Mouse (Mus musculus) embryonic facial prominence, embryonic 14.5 days (tissue): ENCODE data around the gene Sctr. TPM values are rescaled to one million over a fixed set of nuclear protein-coding genes. Genes with fewer than 3 reads are reported as not detected.

Source experiments
- ATAC-seq: fragments of 200-750 bp; cut with Nextera tagmentation; 2 replicates; pipeline ENCODE4 v1.8.0; 2017; ENCODE audit warnings: low read depth, moderate number of reproducible peaks, moderate TSS enrichment
- DNase-seq: peaks from one replicate; pipeline ENCODE4 v3.0.0-alpha.2; 2015; ENCODE audit warnings: low spot score
- H3K27ac ChIP-seq: fragments of 300-500 bp; sonication (generic); replicated peaks from 2 replicates; pipeline ENCODE4 v1.5.1; 2014; ENCODE audit warnings: low read depth, mild to moderate bottlenecking, low read length, moderate library complexity
- H3K27me3 ChIP-seq: fragments of 300-500 bp; sonication (generic); replicated peaks from 2 replicates; pipeline ENCODE4 v1.6.1; 2014; ENCODE audit warnings: low read length; ENCODE audit not compliant: control insufficient read depth, insufficient read depth
- H3K36me3 ChIP-seq: fragments of 300-500 bp; sonication (generic); 2 replicates; pipeline ENCODE4 v1.6.1; 2014; ENCODE audit warnings: low read length, mixed read lengths; ENCODE audit not compliant: control insufficient read depth, insufficient read depth
- H3K4me1 ChIP-seq: fragments of 300-500 bp; sonication (generic); 2 replicates; pipeline ENCODE4 v1.6.1; 2014; ENCODE audit warnings: antibody characterized with exemption, low read length; ENCODE audit not compliant: control insufficient read depth, insufficient read depth
- H3K4me2 ChIP-seq: fragments of 300-500 bp; sonication (generic); 2 replicates; pipeline ENCODE4 v1.6.1; 2014; ENCODE audit warnings: low read depth, mild to moderate bottlenecking, low read length, moderate library complexity, mixed read lengths
- H3K4me3 ChIP-seq: fragments of 300-500 bp; sonication (generic); 2 replicates; pipeline ENCODE4 v1.5.1; 2014; ENCODE audit warnings: low read depth, mild to moderate bottlenecking, low read length
- H3K9ac ChIP-seq: fragments of 300-500 bp; sonication (generic); 2 replicates; pipeline ENCODE4 v1.6.1; 2014; ENCODE audit warnings: low read depth, mild to moderate bottlenecking, low read length, moderate library complexity, mixed read lengths
- H3K9me3 ChIP-seq: fragments of 300-500 bp; sonication (generic); 2 replicates; pipeline ENCODE4 v1.6.1; 2016; ENCODE audit warnings: low read length; ENCODE audit not compliant: control insufficient read depth
- WGBS: fragments of 180-500 bp; shearing (Covaris S2); extraction: QIAGEN DNeasy Blood & Tissue Kit; methylation state at CpG from one replicate; pipeline ENCODE4 v1.1.7; 2014; 5-methylcytosine and 5-hydroxymethylcytosine counted together
- polyA plus RNA-seq: library from polyadenylated mRNA; unstranded; fragments of >200 nt; fragmentation: Nextera tagmentation; extraction: Ambion mirVana; gene quantifications from 2 replicates; pipeline ENCODE4 v1.2.1, GENCODE M21; 2014

Sctr gene
- polyA plus RNA-seq, 1 experiment from 2014 or later = 0.39 TPM

DNA sequence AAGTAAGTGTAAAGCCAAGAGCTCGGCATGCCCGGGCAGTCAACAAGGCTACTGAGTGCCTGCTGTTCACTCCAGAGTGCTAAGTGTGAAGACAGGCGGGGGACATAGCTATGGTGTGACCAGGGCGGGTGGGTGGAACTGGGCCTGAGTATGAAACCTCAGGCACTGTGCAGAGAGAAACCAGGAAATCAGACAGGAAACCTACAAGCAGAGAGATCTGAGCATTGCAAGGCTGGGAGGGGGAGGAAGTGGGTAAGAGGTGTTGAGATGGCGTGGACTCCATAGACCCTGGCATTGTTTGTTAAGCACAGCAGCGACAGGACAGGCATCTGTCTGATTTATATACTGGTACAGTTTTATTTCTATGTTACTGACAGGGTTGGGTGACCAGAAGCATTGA is 48.8 kb downstream of the Sctr start:
- no peak for ATAC-seq
- WGBS = 77% methylated on average over 6 of the region's 6 CpGs

DNA sequence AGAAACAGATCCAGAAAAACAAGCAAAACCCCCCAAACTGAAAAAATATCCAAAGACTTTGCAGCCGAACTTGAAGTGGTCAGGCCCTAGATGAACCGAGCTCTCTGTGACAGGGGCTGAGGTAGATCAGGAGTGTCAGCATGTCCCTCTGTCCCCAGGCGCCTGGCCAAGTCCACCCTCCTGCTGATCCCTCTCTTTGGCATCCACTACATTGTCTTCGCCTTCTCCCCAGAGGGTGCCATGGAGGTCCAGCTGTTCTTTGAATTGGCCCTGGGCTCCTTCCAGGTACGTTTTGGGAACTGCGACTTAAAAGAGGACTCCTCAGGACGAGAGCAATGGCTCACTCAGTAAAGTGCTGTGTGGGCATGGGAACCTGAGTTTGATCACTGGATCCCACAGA is 49.5 kb downstream of the Sctr start:
- ATAC-seq (no peak), DNase-seq (no peak)
- Histone ChIP-seq H3K4me2 (no peak overlapping the region), H3K9ac (no peak overlapping the region), H3K27ac (no peak overlapping the region), H3K27me3 (no peaks in the 10 kb centered on the region), H3K4me1 (peaks cover 6% of the 10 kb centered on the region), H3K9me3 (no peaks in the 10 kb centered on the region), H3K4me3 (no peak overlapping the region), H3K36me3 (no peaks in the 10 kb centered on the region)
- WGBS = 62% methylated on average over 7 of the region's 7 CpGs

More for the DNA sequence above, 48.8 kb downstream of the Sctr start:
- Histone ChIP-seq H3K9ac (no peak overlapping the region), H3K4me1 (peaks cover 6% of the 10 kb centered on the region), H3K4me3 (no peak overlapping the region), H3K27ac (no peak overlapping the region), H3K9me3 (no peaks in the 10 kb centered on the region), H3K27me3 (no peaks in the 10 kb centered on the region), H3K4me2 (no peak overlapping the region), H3K36me3 (no peaks in the 10 kb centered on the region)
- DNase-seq = no peak

DNA sequence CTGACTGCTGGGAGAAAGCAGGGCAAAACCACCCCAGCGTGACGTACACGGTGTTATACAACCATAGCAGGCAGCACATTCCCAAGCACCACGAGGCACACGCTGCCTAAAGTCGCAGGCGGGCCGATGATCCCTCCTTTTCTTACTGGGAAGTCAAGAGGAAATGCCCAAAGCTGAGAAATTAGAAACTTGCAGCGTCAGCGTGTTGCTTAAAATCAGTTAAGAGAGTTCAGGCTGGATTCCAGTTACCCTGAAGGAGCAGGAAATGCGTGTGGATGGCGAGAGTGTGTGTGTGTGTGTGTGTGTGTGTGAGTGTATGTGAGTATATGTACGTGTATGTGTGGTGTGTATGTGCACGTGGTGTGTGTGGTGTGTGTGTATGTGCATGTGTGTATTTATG is 50.4 kb downstream of the Sctr start:
- H3K27me3 ChIP-seq = no peaks in the 10 kb centered on the region
- peak; percentile 50; the same call in 1 of the 2 replicates for ATAC-seq
- 38% methylated on average over 14 of the region's 14 CpGs for WGBS
- no peaks in the 10 kb centered on the region for H3K36me3 ChIP-seq
- H3K4me1 ChIP-seq = peaks cover 6% of the 10 kb centered on the region
- no peaks in the 10 kb centered on the region for H3K9me3 ChIP-seq
- H3K27ac ChIP-seq = no peak overlapping the region
- no peak overlapping the region for H3K9ac ChIP-seq
- no peak overlapping the region for H3K4me3 ChIP-seq
- DNase-seq = peak; percentile 86
- H3K4me2 ChIP-seq = no peak overlapping the region

DNA sequence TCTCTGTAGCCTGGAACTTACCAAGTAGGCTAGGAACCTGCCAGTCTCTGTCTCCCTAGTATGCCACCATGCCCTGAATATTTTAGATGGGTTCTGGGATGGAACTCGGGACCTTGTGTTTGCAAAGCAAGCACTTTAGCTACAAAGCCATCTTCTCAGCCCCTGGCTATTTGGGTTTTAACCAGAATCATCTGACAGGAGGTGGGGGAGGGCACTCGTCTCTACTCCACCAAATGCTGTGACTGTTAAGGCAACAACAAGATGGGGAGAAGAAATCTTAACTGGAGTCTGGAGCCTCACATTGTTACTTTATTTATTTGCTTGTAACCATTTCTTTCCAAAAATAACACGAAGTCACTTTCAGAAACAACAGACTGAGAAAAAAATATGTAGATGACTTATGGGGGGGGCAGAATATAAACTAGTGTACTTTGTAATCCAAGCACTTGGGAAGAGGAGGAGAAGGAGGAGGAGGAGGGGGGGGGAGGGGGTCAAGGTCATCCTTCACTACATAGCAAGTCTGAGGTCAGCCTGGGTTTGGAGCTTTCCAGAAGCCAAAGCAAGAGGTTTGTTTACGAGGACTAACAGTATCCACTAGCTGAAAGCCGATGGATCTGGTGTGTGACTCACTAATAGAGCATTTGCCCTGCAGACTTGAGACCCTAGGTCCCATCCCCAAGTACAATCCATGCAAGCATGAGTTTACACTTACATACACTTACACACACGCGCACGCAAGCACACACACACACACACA is 51.2 kb downstream of the Sctr start:
- no peak for ATAC-seq
- Histone ChIP-seq H3K9me3 (no peaks in the 10 kb centered on the region), H3K27ac (no peak overlapping the region), H3K4me1 (peaks cover 6% of the 10 kb centered on the region), H3K4me3 (no peak overlapping the region), H3K36me3 (no peaks in the 10 kb centered on the region), H3K4me2 (no peak overlapping the region), H3K27me3 (no peaks in the 10 kb centered on the region), H3K9ac (no peak overlapping the region)
- WGBS = 56% methylated on average over 8 of the region's 8 CpGs
- DNase-seq = no peak

DNA sequence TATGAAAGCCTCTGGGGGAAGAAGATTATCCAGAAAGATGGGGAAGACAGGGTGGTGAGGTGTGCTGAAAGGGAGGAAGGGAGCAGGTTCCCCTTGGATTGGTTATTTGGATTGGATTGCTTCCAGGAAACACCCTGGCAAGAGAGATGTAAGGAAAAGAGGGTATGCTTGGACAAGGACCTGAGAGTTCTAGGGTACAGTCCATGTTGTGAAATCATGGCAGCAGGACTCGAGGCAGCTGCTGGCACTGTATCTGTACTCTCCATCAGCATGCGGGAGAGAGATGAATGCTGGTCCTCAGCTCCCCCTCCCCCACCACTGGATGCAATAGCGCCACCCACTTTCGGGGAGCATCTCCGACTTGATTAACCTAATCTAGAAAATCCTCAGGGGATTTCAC is 54.0 kb downstream of the Sctr start:
- H3K36me3 ChIP-seq = no peaks in the 10 kb centered on the region
- ATAC-seq = no peak
- no peak overlapping the region for H3K4me2 ChIP-seq
- H3K9me3 ChIP-seq = no peaks in the 10 kb centered on the region
- H3K4me1 ChIP-seq = peaks cover 6% of the 10 kb centered on the region
- DNase-seq = no peak
- no peak overlapping the region for H3K9ac ChIP-seq
- H3K27ac ChIP-seq = no peak overlapping the region
- no peaks in the 10 kb centered on the region for H3K27me3 ChIP-seq
- WGBS = 60% methylated on average over 5 of the region's 5 CpGs
- H3K4me3 ChIP-seq = no peak overlapping the region

DNA sequence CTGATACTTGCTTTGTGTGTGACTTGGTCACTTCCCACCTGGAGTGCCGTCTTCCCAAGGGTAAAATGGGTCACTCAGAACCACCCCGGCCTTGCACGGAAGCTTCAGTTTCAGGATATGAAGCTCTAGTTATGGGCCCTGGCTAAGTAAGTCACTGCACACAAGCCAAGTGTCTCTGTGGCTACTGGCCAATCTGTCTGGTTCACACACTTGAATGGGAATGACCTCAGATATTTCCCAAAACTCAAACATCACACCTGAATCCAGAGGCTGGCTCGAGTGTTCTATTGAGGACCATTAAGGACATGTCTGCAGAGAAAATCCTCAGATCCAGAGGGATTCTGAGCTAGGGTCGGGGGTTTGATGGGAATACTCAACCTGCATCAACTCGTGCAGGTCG is 55.5 kb downstream of the Sctr start:
- H3K27me3 ChIP-seq = no peaks in the 10 kb centered on the region
- no peak overlapping the region for H3K4me3 ChIP-seq
- whole genome bisulfite sequencing = 90% methylated on average over 7 of the region's 7 CpGs
- H3K36me3 ChIP-seq = no peaks in the 10 kb centered on the region
- H3K9ac ChIP-seq = no peak overlapping the region
- ATAC-seq (no peak), DNase-seq (no peak)
- peaks cover 5% of the 10 kb centered on the region for H3K4me1 ChIP-seq
- H3K27ac ChIP-seq = no peak overlapping the region
- no peak overlapping the region for H3K4me2 ChIP-seq
- H3K9me3 ChIP-seq = no peaks in the 10 kb centered on the region

DNA sequence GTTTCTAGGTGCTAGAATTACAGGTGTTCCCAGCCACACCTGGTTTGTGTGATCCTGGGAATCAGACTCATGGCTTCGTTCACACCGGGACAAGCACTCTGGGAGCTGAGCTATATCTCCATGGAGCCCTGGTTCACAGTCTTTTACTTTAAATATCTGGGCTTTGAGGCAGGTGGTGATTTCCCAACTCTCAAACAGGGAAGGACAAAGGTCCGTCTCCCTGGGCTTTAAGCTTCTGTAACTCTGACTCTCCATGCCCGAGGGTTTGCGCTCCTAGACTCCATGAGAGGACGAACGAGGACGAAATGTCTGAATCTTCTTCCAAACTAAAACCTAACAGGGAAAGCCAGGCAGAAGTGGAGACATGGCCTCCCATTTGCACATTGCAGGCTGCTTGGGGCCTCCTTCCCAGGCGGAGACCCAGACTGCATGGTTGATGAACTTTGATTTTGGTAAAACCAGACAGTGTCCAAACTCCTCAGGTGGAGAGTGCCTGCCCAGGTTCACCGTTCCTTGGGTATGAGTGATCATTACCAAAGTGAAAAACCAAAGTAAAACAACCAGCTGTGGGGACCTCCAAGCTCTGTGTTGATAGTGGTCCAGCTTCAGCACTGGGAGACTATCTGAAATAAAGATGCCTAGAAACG is 57.5 kb downstream of the Sctr start:
- Histone ChIP-seq H3K9ac (no peak overlapping the region), H3K27me3 (no peaks in the 10 kb centered on the region), H3K27ac (no peak overlapping the region), H3K4me3 (no peak overlapping the region), H3K36me3 (no peaks in the 10 kb centered on the region), H3K9me3 (no peaks in the 10 kb centered on the region), H3K4me1 (no peaks in the 10 kb centered on the region), H3K4me2 (no peak overlapping the region)
- 90% methylated on average over 11 of the region's 11 CpGs for WGBS
- ATAC-seq = no peak
- no peak for DNase-seq

DNA sequence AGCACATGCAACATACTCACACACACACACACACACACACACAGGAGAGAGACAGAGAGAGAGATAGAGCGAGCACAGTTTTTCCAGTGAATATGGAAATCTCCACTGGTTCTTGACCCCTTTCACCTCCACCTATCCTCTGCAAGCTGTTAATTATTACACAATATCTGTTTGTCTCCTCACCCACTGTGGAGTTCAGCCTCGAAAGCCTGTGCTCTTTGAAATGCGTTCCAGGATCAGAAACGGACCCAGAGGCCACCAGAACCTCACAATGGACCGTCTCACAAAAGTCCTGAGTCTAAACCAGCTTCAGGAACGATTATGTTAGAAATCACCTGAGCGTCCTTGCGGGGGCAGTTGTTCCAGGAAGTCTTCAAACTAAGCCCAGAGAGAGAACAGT is 59.5 kb downstream of the Sctr start:
- no peak overlapping the region for H3K4me3 ChIP-seq
- no peaks in the 10 kb centered on the region for H3K9me3 ChIP-seq
- no peaks in the 10 kb centered on the region for H3K36me3 ChIP-seq
- no peaks in the 10 kb centered on the region for H3K4me1 ChIP-seq
- no peak for DNase-seq
- no peak overlapping the region for H3K27ac ChIP-seq
- ATAC-seq = no peak
- H3K4me2 ChIP-seq = no peak overlapping the region
- H3K9ac ChIP-seq = no peak overlapping the region
- WGBS = 86% methylated on average over 8 of the region's 8 CpGs
- no peaks in the 10 kb centered on the region for H3K27me3 ChIP-seq

DNA sequence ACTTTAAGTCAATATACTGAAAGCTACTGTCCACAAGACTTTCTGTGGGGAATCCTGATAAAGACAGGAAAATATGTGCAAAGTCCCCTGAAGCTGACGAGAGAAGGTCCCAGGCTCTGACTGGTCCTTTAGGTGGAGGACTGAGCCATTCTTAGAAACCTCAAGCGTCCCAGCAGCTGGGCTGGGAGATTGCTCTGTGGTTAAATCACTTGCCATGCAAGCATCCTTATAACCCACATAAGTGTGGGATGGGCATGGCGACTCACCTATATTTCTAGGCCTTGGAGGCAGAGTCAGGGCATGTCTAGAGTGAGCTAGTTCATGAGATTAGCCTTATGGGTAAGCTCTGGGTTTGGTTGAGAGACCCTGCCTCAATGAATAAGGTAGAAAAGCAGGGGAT is 59.9 kb downstream of the Sctr start:
- DNase-seq (no peak), ATAC-seq (no peak)
- Histone ChIP-seq H3K9me3 (no peaks in the 10 kb centered on the region), H3K27me3 (no peaks in the 10 kb centered on the region), H3K4me2 (no peak overlapping the region), H3K4me1 (no peaks in the 10 kb centered on the region), H3K4me3 (no peak overlapping the region), H3K36me3 (no peaks in the 10 kb centered on the region), H3K9ac (no peak overlapping the region), H3K27ac (no peak overlapping the region)
- 88% methylated on average over 3 of the region's 3 CpGs for WGBS
